Mouse (Mus musculus): ENCODE measurements at regions not wholly inside any gene's neighbourhood (a gene's known extent, or its start where the extent isn't known, plus 50 kb on each side); places are given as distances from the start of the nearest gene placed in this dataset.

- no peak for TF ChIP-seq POLR2A (IDR thresholded peaks at IDR 0.05; ENCODE audit: borderline replicate concordance, insufficient read depth, low read length)
- no peak for TF ChIP-seq CTCF (IDR thresholded peaks at IDR 0.05; ENCODE audit: borderline replicate concordance, insufficient read depth, low read depth, low read length)
Observed at GRCm38 (mm10) chr17:60832531-60832930, 1819.4 kb upstream of the Nudt12 start.

Measured in cerebellum, adult 2 months (tissue).